Mouse (Mus musculus) gastrocnemius, postnatal 14 days (tissue): ENCODE measurements around the gene Aes. TPM values are rescaled to one million over a fixed set of nuclear protein-coding genes. Genes with fewer than 3 reads are reported as not detected.

ENCODE experiments used
- DNase-seq: peaks from one replicate; pipeline ENCODE4 v3.0.0; 2021; ENCODE audit warnings: mixed read lengths
- intact Hi-C: fragments of 180-260 bp; cut with DNase I; formaldehyde crosslinking; loops from one replicate; pipeline ENCODE4 v1.15.1; 2025; ENCODE audit warnings: low total_unique reads
- long read RNA-seq, 2 experiments: library from polyadenylated mRNA; stranded (forward); transcript quantifications; one replicate each; pipeline ENCODE4 v2.0.0; 2021
- total RNA-seq, 2 experiments: library from RNA; stranded (reverse); gene quantifications; 2 replicates each; pipeline ENCODE4 v1.2.3; 2021

The Aes gene
- total RNA-seq, result 100 to 1,000 TPM; 660 to 698 TPM
- long read RNA-seq, experiment 1, transcript Aes-201 (7 exons, 1,411 nt), result major isoform, 566 of 665 reads
- long read RNA-seq, experiment 1, partial matches to known transcripts, result 6 of 665 reads
- long read RNA-seq, experiment 1, other reads (novel, unspliced or antisense), result 89 of 665 reads
- long read RNA-seq, experiment 2, transcript Aes-201 (7 exons, 1,411 nt), result major isoform, 559 of 656 reads
- long read RNA-seq, experiment 2, partial matches to known transcripts, result 9 of 656 reads
- long read RNA-seq, experiment 2, other reads (novel, unspliced or antisense), result 86 of 656 reads

DNA sequence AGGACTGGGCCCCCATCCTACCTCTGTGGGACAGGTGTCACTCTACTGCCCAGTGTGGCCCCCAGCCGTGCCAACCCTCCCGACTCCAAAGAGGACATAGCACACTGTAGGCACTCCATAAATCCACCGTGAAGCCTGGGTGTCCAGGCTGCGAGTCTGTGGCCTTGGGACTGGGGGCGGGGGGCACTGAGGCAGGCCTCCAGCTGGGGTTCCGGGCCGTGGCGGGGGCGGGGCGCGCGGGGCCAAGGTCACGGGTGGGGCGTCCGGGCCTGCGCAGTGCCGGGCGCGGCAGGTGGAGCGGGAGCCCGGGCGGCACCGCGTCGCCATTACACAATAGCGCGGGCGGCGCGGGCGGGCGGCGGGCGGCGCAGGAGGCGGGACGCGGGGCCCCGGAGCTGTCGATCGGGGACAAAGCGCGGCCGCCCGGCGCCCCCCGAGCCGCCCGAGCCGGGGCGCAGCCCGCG lies at the start of gene Aes:
Aes (plus strand) TSS at position 326 of the 464 bp plus-strand sequence.
- peak; percentile 83 for DNase-seq
- intact Hi-C loops, result no loop called here

DNA sequence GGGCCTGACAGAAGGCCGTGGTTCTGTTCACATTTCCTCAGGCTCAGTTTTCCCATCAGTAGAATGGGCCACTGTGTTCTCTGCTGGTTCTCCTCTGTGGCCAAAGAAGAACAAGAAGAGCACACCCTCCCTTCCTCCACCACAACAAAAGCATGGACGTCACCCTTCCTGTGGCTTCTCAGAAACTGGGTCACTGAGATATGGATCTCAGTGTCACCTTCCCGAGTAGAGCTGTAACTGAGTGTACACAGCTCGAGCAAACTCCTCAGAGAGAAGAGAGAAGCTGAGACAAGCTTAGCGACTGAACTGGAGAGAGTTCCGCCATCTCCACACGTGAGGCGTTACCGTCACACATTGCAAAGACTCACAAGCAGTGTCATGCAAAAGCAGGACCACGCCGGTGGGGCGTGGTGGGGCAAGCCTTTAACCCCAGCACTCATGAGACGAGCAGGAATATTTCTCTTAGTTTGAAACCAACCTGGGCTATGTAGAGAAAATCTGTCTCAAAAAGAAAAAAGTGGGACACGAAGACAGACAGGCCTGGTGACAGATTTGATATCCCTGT lies 49.0 kb upstream of the Aes start:
- intact Hi-C loops, result no loop called here
- no peak for DNase-seq

DNA sequence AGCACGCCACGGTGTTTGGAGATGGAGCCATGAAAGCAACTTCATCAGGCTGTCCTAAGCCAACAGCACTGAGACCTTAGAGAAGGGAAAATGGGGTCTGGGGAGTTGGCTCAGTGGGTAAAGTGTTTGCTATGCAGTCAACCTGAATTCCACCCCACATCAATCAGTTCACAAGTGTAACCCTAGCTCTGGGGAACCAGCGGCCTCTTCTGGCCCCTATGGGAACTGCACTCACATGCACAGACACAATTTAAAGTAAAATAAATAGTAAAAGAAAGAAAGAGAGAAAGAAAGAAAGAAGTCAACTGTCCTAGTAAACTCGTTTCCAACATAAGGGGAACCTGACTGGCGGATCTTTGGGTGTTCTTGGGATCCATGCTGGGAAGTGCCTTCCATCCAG lies 45.5 kb upstream of the Aes start:
- intact Hi-C loops, result no loop called here
- DNase-seq, result no peak

DNA sequence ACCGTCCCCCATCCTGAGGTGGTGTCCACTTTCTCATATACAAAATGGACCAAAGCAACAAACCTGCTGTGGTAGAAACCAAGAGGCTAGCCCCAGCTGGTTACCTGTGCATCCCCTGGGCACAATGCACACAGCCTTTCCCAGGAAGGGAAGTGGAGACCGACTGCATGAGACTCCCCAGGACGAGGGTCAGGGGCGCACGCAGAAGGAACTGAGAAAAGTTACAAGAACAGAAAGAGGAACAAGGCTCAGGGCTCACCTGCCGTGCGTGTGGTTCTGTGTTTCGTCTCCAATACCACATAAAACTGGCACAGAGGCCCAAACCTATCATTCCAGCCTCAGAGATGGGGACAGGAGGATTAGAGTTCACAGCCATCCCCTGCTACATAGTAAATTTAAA lies 42.1 kb upstream of the Aes start:
- intact Hi-C loops, result no loop called here

DNA sequence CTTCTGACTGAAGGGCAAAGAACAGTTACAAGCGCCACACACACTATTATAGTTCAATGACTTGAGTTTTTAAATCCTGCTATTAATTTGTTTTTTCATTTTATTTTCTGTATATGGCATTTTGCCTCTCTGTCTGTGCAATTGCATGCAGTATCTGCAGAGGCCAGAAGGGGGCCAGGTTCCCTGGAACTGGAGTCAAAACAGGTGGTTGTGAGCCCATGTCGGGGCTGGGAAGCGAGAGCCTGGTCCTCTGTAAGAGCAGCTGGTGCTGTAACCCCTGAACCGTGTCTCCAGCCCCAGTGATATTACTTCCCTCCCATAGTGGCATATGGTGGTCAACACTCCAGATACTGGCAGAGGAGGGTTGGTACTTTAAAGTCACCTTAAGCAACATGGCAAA lies 40.7 kb upstream of the Aes start:
- peak; percentile 73 for DNase-seq
- intact Hi-C loops, result no loop called here

More for the DNA sequence above, 42.1 kb upstream of the Aes start:
- no peak for DNase-seq

DNA sequence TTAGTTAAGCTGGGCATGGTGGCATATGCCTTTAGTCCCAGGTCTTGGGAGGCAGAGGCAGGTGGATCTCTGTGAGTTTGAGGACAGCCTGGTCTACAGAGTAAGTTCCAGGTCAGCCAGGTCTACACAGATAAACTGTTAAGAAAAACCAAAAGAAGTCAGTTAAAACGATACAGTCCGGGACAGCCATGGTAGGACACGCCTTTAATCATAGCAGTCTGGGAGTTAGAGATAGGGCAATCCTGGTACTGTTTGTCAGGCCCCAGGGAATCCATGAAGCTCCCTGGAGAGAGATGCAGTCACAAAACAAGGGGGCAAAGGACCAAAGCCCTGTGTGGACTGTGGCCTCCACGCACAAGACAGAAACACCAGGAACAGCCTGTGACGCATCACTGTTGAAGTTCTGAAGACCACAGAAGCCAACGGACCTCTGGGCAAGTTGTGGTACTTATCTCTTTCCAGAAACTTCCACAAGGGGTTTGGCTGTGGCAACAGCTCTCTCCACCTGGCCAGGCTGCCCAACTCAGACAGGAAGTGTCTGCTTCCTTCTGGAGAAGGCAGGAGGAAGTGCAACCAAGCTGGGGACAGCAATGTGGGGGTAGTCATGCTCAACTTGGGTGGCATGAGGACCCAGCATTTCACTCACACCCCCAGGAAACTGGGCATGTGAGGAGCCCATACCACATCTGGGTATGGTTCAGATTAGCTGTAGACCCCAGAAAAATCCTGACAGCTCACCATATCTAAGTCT lies 39.9 kb upstream of the Aes start:
- DNase-seq, result no peak
- intact Hi-C loops, result no loop called here

DNA sequence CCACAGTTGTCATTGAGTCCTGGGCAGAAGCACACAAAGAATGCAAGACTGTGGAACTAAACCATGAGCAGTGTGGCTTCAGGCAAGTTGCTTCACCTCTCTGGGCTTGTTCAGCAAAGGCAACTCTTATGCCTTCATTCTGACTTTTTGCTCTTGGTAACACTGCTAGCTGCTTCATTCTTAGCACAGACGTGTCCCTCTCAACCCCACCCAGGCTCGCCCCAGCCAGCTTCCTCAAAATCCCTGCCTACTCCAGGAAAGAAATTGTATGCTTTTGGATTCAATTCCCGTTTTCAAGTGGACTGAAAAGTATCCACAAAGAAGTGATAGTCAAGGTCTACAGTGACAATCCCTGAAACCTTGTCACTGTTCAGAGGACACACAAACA lies 39.3 kb upstream of the Aes start:
- DNase-seq, result no peak
- intact Hi-C loops, result no loop called here

DNA sequence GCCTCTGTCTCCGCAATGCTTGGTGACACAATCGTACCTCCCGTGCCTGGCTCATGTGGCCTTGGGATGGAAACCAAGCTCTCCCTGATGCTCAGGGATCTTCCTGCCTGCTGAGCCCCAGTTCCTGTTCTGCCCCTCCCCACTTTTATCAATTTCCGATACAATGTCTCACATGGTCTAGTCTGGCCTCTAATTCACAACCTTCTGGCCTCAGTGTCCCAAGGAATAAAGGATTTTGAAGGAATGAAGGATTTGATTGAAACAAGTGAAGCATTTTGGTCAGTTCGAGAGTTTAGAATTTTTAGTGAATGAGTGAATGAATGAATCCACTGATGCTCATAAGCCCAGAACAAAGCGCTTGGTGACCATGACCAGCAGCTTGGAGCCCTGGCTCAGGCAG lies 36.1 kb upstream of the Aes start:
- DNase-seq, result no peak
- intact Hi-C loops, result no loop called here

DNA sequence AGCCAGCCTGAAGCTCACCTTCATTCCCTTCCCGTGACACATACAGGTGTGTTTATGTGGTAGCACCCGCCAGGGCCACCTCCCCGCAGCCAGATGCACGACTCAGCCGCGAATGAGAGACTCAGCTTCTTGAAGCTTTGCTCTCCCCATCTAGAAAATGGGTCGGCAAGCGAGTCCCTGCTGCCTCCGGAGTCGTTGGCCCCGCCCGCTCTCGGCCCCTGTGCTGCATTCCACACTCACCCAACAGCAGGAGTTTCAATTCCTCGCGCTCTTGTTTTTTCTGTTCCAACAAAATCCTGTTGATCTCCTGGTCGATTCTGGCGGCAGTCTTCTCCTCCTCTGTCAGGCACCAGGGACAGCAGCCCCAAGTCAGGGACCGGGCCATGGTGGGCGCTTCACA lies 35.7 kb upstream of the Aes start:
- intact Hi-C loops, result no loop called here
- no peak for DNase-seq

DNA sequence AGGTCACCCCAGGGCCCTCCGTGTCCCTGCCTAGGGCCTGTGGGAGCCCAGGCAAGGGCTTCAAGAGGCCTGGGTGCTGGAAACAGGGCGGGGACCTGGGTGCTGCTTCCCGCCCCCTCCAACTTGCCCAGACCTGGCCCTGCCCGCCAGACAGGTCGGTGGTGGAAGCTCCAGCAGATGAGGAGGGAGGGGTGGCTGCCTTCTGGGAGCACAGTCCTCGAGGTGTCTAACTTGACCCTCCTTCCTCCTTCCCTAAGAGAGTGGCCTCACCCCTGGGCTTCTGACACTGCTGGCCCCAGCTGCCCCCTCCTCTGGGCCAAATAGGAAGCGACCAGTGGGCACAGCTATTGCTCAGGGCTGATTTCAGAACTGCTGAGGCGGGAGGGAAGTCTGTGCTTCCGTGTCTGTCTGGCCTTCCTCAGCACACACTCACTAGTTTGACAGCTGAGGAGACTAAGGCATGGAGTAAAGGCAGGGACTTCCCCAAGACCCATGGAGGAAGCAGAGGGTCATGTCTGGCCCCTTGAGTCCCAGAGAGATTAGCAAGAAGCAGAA lies 35.2 kb upstream of the Aes start, which contains the start of gene Gna15:
Gna15 (minus strand) TSS at position 175 of the 555 bp plus-strand sequence.
- intact Hi-C loops, result no loop called here
- DNase-seq, result no peak

DNA sequence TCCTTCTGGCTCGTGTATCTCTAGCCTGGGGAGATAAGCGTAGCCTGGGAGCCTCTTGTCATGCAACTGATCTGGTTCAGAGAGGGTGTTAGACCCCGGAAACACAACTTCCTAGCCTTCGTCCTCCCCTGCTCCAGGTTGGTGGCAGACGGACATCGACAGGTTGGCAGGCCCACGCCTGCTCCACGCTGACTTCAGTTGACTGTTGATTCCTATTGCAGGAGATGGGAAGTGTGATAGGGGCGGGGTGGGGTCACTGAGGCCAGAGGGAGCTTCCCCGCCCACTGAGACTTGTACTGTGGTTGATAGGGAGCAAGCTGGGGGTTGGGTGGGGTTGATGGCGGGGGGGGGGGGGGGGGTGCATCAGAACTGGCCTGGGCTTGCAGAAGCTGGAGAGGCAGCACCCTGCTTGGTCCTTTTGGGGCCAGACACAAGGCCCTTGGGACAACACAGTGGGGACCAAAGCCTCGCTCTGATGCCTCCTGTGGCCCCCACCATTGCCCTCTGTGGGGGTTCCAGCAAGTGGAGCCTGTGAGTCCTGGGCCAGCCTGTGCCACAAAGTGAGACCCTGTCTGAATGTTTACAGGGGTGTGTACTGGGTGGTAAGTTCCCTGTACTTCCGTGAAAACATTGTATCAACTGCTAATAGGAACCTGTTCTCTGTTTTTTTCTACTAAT lies 34.1 kb upstream of the Aes start:
- intact Hi-C loops, result no loop called here
- no peak for DNase-seq

DNA sequence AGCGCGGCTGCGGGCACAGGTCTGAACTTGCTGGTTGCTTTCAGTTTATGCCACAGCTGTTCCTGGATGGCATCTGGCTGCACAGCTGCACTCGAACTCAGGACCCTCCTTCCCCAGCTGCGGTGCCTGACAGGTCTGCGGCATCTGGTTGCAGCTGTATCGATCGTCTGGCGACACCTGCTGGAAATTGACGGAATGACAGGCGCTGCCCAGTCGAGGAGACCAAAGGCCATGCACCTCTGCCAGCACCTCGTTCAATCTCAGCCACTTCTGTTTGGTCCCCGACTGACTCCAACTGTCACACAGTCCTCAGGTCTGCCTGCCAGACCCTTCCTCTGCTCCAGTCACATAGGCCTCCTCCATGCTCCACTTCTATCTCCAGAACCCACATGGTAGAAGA lies 32.5 kb upstream of the Aes start:
- peak; percentile 77 for DNase-seq
- intact Hi-C loops, result no loop called here

DNA sequence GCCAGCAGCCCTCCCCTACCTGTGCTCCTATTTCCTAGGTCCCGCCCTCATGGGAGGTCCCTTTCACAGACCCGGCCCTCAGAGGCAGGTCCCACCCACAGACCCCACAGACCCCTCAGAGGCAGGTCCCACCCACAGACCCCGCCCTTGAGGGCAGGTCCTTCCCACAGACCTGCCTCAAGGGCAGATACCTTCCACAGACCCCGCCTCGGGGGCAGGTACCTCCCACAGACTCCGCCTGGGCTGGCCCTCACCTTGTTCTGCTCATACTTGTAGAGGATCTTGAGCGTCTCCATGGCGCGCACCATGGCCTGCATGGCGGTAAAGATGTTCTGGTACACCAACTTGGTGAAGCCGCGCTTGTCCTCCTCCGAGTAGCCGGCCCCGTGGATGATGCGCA lies 24.5 kb upstream of the Aes start:
- DNase-seq, result no peak
- intact Hi-C loops, result loop anchor here (5.0 kb wide), 1 partner anchor 33 kb away; the partner anchor contains the start of gene S1pr4

DNA sequence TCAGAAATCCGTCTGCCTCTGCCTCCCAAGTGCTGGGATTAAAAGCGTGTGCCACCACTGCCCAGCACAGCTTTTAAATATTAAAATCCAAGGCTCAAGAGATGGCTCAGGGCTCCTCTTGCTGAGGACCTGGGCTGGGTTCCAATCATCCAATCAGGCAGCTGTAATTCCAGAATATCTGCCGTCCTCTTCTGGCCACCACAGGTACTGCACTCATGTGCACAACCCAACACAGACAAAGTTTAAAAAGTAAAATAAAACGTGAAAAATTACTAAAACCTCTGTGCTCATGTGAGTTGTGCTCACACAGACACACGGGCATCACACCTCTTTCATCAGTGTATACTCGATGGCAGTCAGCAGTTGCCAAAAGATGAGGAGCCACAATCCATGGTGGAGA lies 22.6 kb upstream of the Aes start:
- peak; percentile 49 for DNase-seq
- intact Hi-C loops, result loop anchor here (5.0 kb wide), 1 partner anchor 34 kb away; the partner anchor contains the start of gene S1pr4

DNA sequence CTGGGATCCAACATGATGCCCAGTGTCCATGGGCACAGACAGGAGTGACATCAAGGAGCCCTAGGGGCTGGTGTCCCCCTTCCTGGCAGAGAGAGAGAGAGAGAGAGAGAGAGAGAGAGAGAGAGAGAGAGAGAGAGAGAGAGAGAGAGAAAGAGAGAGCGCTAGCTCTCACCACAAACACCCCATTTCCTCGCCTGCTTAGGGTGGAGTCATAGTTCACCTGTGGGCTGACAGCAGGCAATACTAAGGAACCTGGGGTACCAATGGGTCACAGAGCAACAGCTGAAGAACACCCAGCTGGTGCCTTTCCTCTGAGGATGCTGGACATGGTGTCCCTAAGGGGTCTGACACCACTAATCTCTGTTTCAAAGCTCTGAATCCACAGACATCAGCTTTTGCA lies 21.9 kb upstream of the Aes start:
- intact Hi-C loops, result loop anchor here (5.0 kb wide), 1 partner anchor 35 kb away; the partner anchor contains the start of gene S1pr4
- no peak for DNase-seq

DNA sequence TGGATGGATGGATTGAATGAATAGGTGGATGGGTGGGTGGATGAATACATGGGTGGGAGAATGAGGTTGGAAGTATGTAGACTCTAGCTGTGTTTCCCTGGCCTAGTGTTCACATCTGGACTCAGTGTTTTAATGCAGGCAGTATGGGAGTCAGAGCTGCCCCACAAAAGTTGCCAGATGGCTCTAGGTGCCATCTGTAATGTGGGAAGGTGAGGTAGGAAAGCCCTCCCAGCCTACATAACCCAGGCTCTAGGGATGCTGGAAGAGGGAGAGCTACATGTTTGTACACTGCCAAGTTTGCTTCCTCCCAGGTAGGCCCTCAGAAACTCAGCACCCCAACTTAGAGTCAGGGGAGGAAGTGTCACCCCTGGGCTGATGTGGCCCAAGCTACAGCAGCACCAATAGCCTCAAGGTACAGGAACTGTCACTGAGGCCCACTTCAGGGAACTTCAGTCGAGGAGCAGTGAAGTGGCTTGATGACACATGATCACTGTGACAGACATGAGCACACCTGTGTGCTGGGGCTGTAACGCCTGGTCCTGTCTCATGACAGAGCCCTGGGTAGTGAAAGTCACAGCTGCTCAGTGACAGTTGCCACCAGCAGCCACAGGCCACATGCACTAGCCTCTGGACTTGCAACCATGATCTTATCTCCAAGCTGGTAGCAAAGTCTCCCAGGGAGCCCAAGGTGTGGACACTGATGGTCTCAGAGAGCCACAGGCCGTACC lies 20.8 kb upstream of the Aes start:
- intact Hi-C loops, result loop anchor here (5.0 kb wide), 1 partner anchor 36 kb away; the partner anchor contains the start of gene S1pr4
- DNase-seq, result no peak

DNA sequence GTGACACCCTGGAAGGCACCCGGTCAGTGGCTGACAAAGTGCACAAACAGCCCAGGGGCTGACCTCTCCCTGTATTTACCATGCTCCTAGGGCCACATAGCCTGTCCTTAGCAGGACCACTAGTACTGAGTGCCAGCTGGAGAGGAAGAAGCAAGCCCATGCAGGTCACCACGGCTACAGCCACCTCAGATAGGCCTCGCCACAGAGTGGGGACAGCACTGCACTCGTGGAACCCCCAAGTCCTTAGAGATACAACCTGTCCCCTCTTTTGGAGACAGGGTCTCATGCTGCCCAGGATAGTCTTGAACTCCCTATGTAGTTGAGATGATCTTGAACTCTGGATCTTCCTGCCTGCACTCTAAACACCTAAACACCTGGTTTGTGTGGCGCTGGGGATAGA lies 17.9 kb upstream of the Aes start:
- intact Hi-C loops, result no loop called here
- no peak for DNase-seq

DNA sequence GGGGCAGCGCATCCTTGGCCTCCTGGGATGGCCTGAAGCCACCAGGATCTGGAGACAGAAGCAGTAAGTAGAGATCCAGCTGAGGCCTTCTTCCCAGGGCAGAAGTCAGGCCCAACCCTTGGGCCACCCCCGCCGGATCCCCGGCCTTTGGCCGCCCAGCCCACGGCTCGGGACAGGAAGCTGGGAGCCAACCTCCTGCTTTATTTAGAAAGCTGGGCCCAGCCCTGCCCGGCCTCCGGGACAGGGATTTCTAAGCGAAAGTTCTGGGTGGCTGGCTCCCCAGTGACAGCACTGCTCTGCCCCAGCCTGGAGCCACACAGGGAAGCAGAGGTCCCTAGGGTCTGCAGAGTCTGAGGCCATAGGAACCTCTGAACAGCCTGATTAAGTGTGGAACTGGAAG lies 17.5 kb upstream of the Aes start:
- peak; percentile 72 for DNase-seq
- intact Hi-C loops, result no loop called here
